24 mouse cellular contexts compared by ENCODE assay signal in genomic region chr9:87504673-87505385, GRCm38 (mm10).
A peak's percentile ranks its signal among the peaks of the same experiment; 100 is the strongest.
DNase-seq lines count a peak whose midpoint lies in the region; ATAC-seq and TF ChIP-seq lines count a peak whose summit lies in the region.
"Had no signal": no experiment of that assay in that cellular context is flagged by ENCODE, and none has a peak within 500 bp of the region (broad histone marks: within the 10 kb centered on the region; RNA-seq: fewer than 3 reads in every experiment).

No protein-coding gene starts in this region.

- 46% methylated on average over 10 of the region's 10 CpGs for WGBS in kidney, embryonic 14.5 days
- 48% methylated on average over 10 of the region's 10 CpGs for WGBS in kidney, adult 2 months
- WGBS in lung, embryonic 16.5 days: 32% methylated on average over 10 of the region's 10 CpGs
- 46% methylated on average over 10 of the region's 10 CpGs for WGBS in intestine, postnatal 0 days

- H3K27ac ChIP-seq in kidney, embryonic 14.5 days (ENCODE audit: low read depth, low read length): no peak overlapping the region
- no peak overlapping the region for H3K27ac ChIP-seq in kidney, adult 2 months (ENCODE audit: insufficient read depth, low read depth, low read length)
- H3K27ac ChIP-seq in lung, embryonic 16.5 days (ENCODE audit: low read length): no peak overlapping the region
- no peak overlapping the region for H3K27ac ChIP-seq in intestine, postnatal 0 days (ENCODE audit: low read depth, low read length)
- H3K27ac ChIP-seq: forebrain, embryonic 10.5 days; kidney, postnatal 0 days; limb, embryonic 12.5 days; midbrain, embryonic 12.5 days; stomach, embryonic 15.5 days had no signal

- H3K9ac ChIP-seq in kidney, embryonic 14.5 days (ENCODE audit: low read depth, low read length): no peak overlapping the region
- H3K9ac ChIP-seq in lung, embryonic 16.5 days (ENCODE audit: low read length): no peak overlapping the region
- H3K9ac ChIP-seq in intestine, postnatal 0 days (ENCODE audit: low read depth, low read length): no peak overlapping the region
- H3K9ac ChIP-seq: forebrain, postnatal 0 days; limb, embryonic 12.5 days; liver, postnatal 0 days; midbrain, embryonic 12.5 days; stomach, embryonic 15.5 days had no signal

- no peaks in the 10 kb centered on the region for H3K4me1 ChIP-seq in kidney, embryonic 14.5 days (ENCODE audit: control insufficient read depth, insufficient read depth, low read length)
- no peaks in the 10 kb centered on the region for H3K4me1 ChIP-seq in kidney, adult 2 months (ENCODE audit: control insufficient read depth, insufficient read depth, low read length)
- peaks cover 8% of the 10 kb centered on the region; the same call in 1 of the 2 replicates for H3K4me1 ChIP-seq in lung, embryonic 16.5 days (replicated peaks; ENCODE audit: control insufficient read depth, insufficient read depth, low read length)
- H3K4me1 ChIP-seq in intestine, postnatal 0 days (replicated peaks; ENCODE audit: control insufficient read depth, insufficient read depth, low read length): no peaks in the 10 kb centered on the region
- H3K4me1 ChIP-seq: midbrain, embryonic 12.5 days; stomach, embryonic 15.5 days had no signal

- no peak for TF ChIP-seq CTCF in kidney, adult 2 months (conservative IDR thresholded peaks at IDR 0.05; ENCODE audit: insufficient read depth, insufficient read length, low read depth, low read length)
- no peak for TF ChIP-seq CTCF in intestine, postnatal 0 days (IDR thresholded peaks at IDR 0.05; ENCODE audit: low read depth)

- ATAC-seq in kidney, embryonic 14.5 days (ENCODE audit: low FRiP score, low TSS enrichment): 0 out of 2 replicates have a peak, but pooled peaks have one; percentile 60
- peak; percentile 70; the same call in 1 of the 2 replicates for ATAC-seq in lung, embryonic 16.5 days (ENCODE audit: low read depth)
- no peak for ATAC-seq in intestine, postnatal 0 days
- ATAC-seq: forebrain, postnatal 0 days; hindbrain, embryonic 16.5 days; intestine, embryonic 16.5 days; liver, postnatal 0 days; Patski had no signal

- H3K27me3 ChIP-seq in kidney, embryonic 14.5 days (ENCODE audit: control insufficient read depth, insufficient read depth, low read length): no peaks in the 10 kb centered on the region
- H3K27me3 ChIP-seq in kidney, adult 2 months (replicated peaks; ENCODE audit: control insufficient read depth, insufficient read depth, low read length): no peaks in the 10 kb centered on the region
- H3K27me3 ChIP-seq in lung, embryonic 16.5 days (ENCODE audit: control insufficient read depth, insufficient read depth, low read depth, low read length): no peaks in the 10 kb centered on the region
- H3K27me3 ChIP-seq in intestine, postnatal 0 days (replicated peaks; ENCODE audit: control insufficient read depth, insufficient read depth, low read length): no peaks in the 10 kb centered on the region
- H3K27me3 ChIP-seq: CH12.LX; limb, embryonic 12.5 days; midbrain, embryonic 12.5 days; Patski; stomach, embryonic 15.5 days had no signal

- H3K4me2 ChIP-seq in kidney, embryonic 14.5 days (replicated peaks; ENCODE audit: low read depth, low read length): no peak overlapping the region
- H3K4me2 ChIP-seq in lung, embryonic 16.5 days (ENCODE audit: low read depth, low read length): no peak overlapping the region
- no peak overlapping the region for H3K4me2 ChIP-seq in intestine, postnatal 0 days (replicated peaks; ENCODE audit: low read depth)
- H3K4me2 ChIP-seq: limb, embryonic 12.5 days; liver, embryonic 11.5 days; midbrain, embryonic 12.5 days; stomach, embryonic 15.5 days had no signal

- H3K4me3 ChIP-seq in kidney, embryonic 14.5 days (ENCODE audit: low read length): no peak overlapping the region
- H3K4me3 ChIP-seq in kidney, adult 2 months (ENCODE audit: insufficient read depth, low read depth, low read length): no peak overlapping the region
- H3K4me3 ChIP-seq in lung, embryonic 16.5 days (ENCODE audit: low read length): no peak overlapping the region
- H3K4me3 ChIP-seq in intestine, postnatal 0 days (ENCODE audit: low read depth, low read length): no peak overlapping the region
- H3K4me3 ChIP-seq: forebrain, embryonic 10.5 days; limb, embryonic 12.5 days; midbrain, embryonic 12.5 days; stomach, embryonic 15.5 days had no signal

- H3K9me3 ChIP-seq in kidney, embryonic 14.5 days (ENCODE audit: control insufficient read depth, low read length): no peaks in the 10 kb centered on the region
- H3K9me3 ChIP-seq in lung, embryonic 16.5 days (ENCODE audit: control insufficient read depth, low read length): no peaks in the 10 kb centered on the region
- no peaks in the 10 kb centered on the region for H3K9me3 ChIP-seq in intestine, postnatal 0 days (ENCODE audit: control insufficient read depth)
- H3K9me3 ChIP-seq: forebrain, embryonic 10.5 days; G1E; limb, embryonic 12.5 days; midbrain, embryonic 12.5 days; stomach, embryonic 15.5 days had no signal

- no peak for TF ChIP-seq POLR2A in kidney, adult 2 months (IDR thresholded peaks at IDR 0.05; ENCODE audit: low read depth, low read length)

- H3K36me3 ChIP-seq in kidney, embryonic 14.5 days (ENCODE audit: control insufficient read depth, insufficient read depth, low read length): no peaks in the 10 kb centered on the region
- no peaks in the 10 kb centered on the region for H3K36me3 ChIP-seq in kidney, adult 2 months (ENCODE audit: control insufficient read depth, insufficient read depth, low read length)
- H3K36me3 ChIP-seq in lung, embryonic 16.5 days (ENCODE audit: control insufficient read depth, insufficient read depth, low read length): no peaks in the 10 kb centered on the region
- H3K36me3 ChIP-seq in intestine, postnatal 0 days (ENCODE audit: control insufficient read depth, insufficient read depth): no peaks in the 10 kb centered on the region
- H3K36me3 ChIP-seq: forebrain, embryonic 10.5 days; G1E; limb, embryonic 12.5 days; midbrain, embryonic 12.5 days; stomach, embryonic 15.5 days had no signal

- peak; percentile 18 for DNase-seq in embryo, embryonic 10 days (ENCODE audit: low spot score)
- no peak for DNase-seq in embryo, embryonic 11 days
- no peak for DNase-seq in kidney, adult 2 months
- DNase-seq in lung, postnatal 36 days: no peak
- DNase-seq: adrenal gland, postnatal 25 days; B cell, adult 2 months; cerebellum, adult 8-10 months; forebrain, postnatal 0 days; liver, postnatal 0 days; thymus, postnatal 25 days had no signal
